Mouse (Mus musculus): Measurements from ENCODE around the gene Rap1b. TPM values are rescaled to one million over a fixed set of nuclear protein-coding genes. Genes with fewer than 3 reads are reported as not detected.
A peak's percentile ranks its signal among the peaks of the same experiment; 100 is the strongest.

The Rap1b gene
- polyA plus RNA-seq, 1 experiment, result 38.2 TPM

DNA sequence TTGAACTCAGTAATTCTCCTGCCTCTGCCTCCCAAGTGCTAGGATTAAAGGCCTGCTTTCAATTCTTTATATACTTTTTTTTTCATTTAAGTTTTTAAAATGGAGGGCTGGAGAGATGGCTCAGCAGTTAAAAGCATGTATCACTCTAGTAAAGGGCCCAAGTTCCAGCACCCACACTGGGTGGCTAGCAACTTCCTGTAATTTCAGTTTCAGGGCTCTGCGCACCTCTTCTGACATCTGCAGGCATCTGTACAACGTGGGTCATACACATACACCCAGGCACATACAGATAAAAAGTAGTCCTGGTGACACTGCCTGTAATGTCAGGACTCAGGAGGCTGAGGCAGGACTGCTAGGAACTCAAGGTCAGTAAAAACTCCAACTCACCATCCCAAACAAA, 9.5 kb downstream of the Rap1b start:
- Histone ChIP-seq H3K36me3 (ENCODE audit: control insufficient read depth, insufficient read depth, low read length) (no peaks in the 10 kb centered on the region), H3K4me1 (ENCODE audit: control insufficient read depth, insufficient read depth, low read length) (peaks cover 18% of the 10 kb centered on the region; the same call in 1 of the 2 replicates), H3K27ac (ENCODE audit: insufficient read depth, low read depth, low read length) (no peak overlapping the region), H3K4me3 (ENCODE audit: insufficient read depth, low read depth, low read length) (no peak overlapping the region), H3K27me3 (replicated peaks; ENCODE audit: control insufficient read depth, insufficient read depth, low read length) (no peaks in the 10 kb centered on the region)
- WGBS, result 61% methylated on average over 2 of the region's 2 CpGs
- TF ChIP-seq CTCF (conservative IDR thresholded peaks at IDR 0.05; ENCODE audit: insufficient read depth, insufficient read length, low read depth, low read length) (no peak), POLR2A (IDR thresholded peaks at IDR 0.05; ENCODE audit: low read depth, low read length) (no peak)
- no peak for DNase-seq

- WGBS, result 37% methylated on average over 5 of the region's 5 CpGs
- Histone ChIP-seq H3K4me1 (ENCODE audit: control insufficient read depth, insufficient read depth, low read length) (peaks cover 22% of the 10 kb centered on the region; the same call in 1 of the 2 replicates), H3K4me3 (ENCODE audit: insufficient read depth, low read depth, low read length) (no peak overlapping the region), H3K27me3 (replicated peaks; ENCODE audit: control insufficient read depth, insufficient read depth, low read length) (no peaks in the 10 kb centered on the region), H3K36me3 (ENCODE audit: control insufficient read depth, insufficient read depth, low read length) (no peaks in the 10 kb centered on the region), H3K27ac (ENCODE audit: insufficient read depth, low read depth, low read length) (no peak overlapping the region)
- TF ChIP-seq CTCF (conservative IDR thresholded peaks at IDR 0.05; ENCODE audit: insufficient read depth, insufficient read length, low read depth, low read length) (no peak), POLR2A (IDR thresholded peaks at IDR 0.05; ENCODE audit: low read depth, low read length) (no peak)
- DNase-seq, result no peak
Measured at GRCm38 (mm10) chr10:117835453-117835852, 10.4 kb downstream of the Rap1b start.

DNA sequence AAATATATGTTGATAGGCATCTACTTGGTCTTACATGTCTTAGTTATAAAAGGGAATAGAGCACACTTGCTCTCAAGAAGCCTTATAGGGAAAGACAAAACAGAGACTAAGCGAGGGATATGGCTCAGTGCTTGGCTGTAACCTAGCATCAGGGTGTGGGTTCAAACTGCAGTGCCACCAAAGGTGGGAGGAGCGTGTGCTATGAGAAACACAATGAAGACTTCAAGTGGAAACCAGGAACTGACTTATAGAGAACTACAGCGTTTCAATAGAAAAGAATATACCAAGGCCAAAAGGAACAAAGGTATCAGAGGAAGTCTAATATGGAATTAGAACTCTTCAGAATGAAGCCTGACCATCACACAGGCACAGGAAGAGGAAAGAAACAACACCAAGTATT, 15.0 kb downstream of the Rap1b start:
- no peak overlapping the region for H3K27ac ChIP-seq (ENCODE audit: insufficient read depth, low read depth, low read length)
- H3K4me1 ChIP-seq (ENCODE audit: control insufficient read depth, insufficient read depth, low read length), result peaks cover 34% of the 10 kb centered on the region
- no peaks in the 10 kb centered on the region for H3K36me3 ChIP-seq (ENCODE audit: control insufficient read depth, insufficient read depth, low read length)
- TF ChIP-seq POLR2A (IDR thresholded peaks at IDR 0.05; ENCODE audit: low read depth, low read length), result no peak
- TF ChIP-seq CTCF (conservative IDR thresholded peaks at IDR 0.05; ENCODE audit: insufficient read depth, insufficient read length, low read depth, low read length), result no peak
- 80% methylated on average over 3 of the region's 3 CpGs for WGBS
- no peak overlapping the region for H3K4me3 ChIP-seq (ENCODE audit: insufficient read depth, low read depth, low read length)
- no peaks in the 10 kb centered on the region for H3K27me3 ChIP-seq (replicated peaks; ENCODE audit: control insufficient read depth, insufficient read depth, low read length)
- no peak for DNase-seq

DNA sequence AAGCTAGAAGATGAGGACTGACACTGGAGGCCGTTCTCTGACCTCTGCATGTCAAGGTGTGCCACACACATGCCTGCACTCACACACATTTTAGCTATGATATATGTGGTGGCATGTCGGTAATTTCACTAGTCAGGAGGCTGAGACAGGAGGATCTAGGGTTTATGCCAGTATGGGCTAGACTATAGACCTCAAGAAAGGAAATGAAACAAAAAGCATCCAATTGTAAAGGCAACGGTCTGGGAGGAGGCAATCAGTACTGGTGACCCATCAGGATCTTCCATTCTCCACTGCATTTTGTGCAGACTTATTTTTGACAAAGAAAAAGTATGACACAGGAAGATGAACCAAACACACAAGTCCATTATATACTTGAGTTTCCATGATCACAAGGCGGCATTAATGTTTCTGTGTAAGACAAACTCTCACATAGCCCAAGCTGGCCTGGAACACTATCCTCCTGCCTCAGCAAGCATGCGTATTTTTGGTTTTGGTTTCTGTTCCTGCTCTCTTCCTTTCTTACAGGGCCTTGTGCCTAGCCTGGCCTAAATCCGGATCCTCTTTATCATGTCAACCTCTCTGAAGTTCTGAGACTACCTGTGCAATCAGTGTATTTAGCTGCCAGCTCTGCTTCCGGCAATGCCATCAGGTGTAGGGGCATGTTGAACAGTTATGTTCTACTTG, 16.2 kb downstream of the Rap1b start:
- TF ChIP-seq POLR2A (IDR thresholded peaks at IDR 0.05; ENCODE audit: low read depth, low read length), result no peak
- no peak for TF ChIP-seq CTCF (conservative IDR thresholded peaks at IDR 0.05; ENCODE audit: insufficient read depth, insufficient read length, low read depth, low read length)
- 74% methylated on average over 7 of the region's 7 CpGs for WGBS
- H3K4me1 ChIP-seq (ENCODE audit: control insufficient read depth, insufficient read depth, low read length), result peaks cover 41% of the 10 kb centered on the region
- peak; percentile 13 for DNase-seq
- H3K27ac ChIP-seq (ENCODE audit: insufficient read depth, low read depth, low read length), result peak overlapping the region; percentile 1; the same call in 1 of the 2 replicates
- no peak overlapping the region for H3K4me3 ChIP-seq (ENCODE audit: insufficient read depth, low read depth, low read length)
- H3K27me3 ChIP-seq (replicated peaks; ENCODE audit: control insufficient read depth, insufficient read depth, low read length), result no peaks in the 10 kb centered on the region
- H3K36me3 ChIP-seq (ENCODE audit: control insufficient read depth, insufficient read depth, low read length), result no peaks in the 10 kb centered on the region

DNA sequence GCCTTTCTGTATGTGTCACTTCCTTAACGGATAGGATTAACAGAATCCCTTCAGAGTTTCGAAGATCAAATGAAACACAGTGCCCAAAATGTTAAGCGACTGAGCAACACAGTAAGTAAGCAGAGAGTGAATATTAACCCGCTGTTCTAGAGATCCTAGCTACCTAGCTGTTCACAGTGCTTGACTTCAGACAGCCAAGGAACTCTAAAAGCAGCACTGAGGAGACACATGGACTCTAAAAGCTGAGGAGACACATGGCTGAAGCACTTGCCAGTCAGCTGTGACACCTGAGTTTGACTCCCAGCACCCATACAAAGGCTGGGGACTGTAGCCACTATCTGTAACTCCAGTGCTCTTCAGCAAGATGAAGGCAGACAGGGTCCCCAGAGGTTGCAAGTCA, 16.8 kb downstream of the Rap1b start:
- WGBS, result 26% methylated on average over 4 of the region's 4 CpGs
- no peak overlapping the region for H3K4me3 ChIP-seq (ENCODE audit: insufficient read depth, low read depth, low read length)
- TF ChIP-seq CTCF (conservative IDR thresholded peaks at IDR 0.05; ENCODE audit: insufficient read depth, insufficient read length, low read depth, low read length), result no peak
- no peak for TF ChIP-seq POLR2A (IDR thresholded peaks at IDR 0.05; ENCODE audit: low read depth, low read length)
- H3K4me1 ChIP-seq (ENCODE audit: control insufficient read depth, insufficient read depth, low read length), result peaks cover 43% of the 10 kb centered on the region
- H3K27me3 ChIP-seq (replicated peaks; ENCODE audit: control insufficient read depth, insufficient read depth, low read length), result no peaks in the 10 kb centered on the region
- H3K36me3 ChIP-seq (ENCODE audit: control insufficient read depth, insufficient read depth, low read length), result no peaks in the 10 kb centered on the region
- peak overlapping the region; percentile 1; the same call in 1 of the 2 replicates for H3K27ac ChIP-seq (ENCODE audit: insufficient read depth, low read depth, low read length)
- peak; percentile 54 for DNase-seq

GRCm38 (mm10) chr10:117828536-117828935, 17.3 kb downstream of the Rap1b start:
- WGBS, result 19% methylated on average over 4 of the region's 4 CpGs
- no peak overlapping the region for H3K4me3 ChIP-seq (ENCODE audit: insufficient read depth, low read depth, low read length)
- no peaks in the 10 kb centered on the region for H3K27me3 ChIP-seq (replicated peaks; ENCODE audit: control insufficient read depth, insufficient read depth, low read length)
- H3K36me3 ChIP-seq (ENCODE audit: control insufficient read depth, insufficient read depth, low read length), result no peaks in the 10 kb centered on the region; the same call in none of the 2 replicates
- peak; percentile 23 for DNase-seq
- TF ChIP-seq POLR2A (IDR thresholded peaks at IDR 0.05; ENCODE audit: low read depth, low read length) (no peak), CTCF (conservative IDR thresholded peaks at IDR 0.05; ENCODE audit: insufficient read depth, insufficient read length, low read depth, low read length) (no peak)
- peaks cover 42% of the 10 kb centered on the region for H3K4me1 ChIP-seq (ENCODE audit: control insufficient read depth, insufficient read depth, low read length)
- peak overlapping the region; percentile 73 for H3K27ac ChIP-seq (ENCODE audit: insufficient read depth, low read depth, low read length)

DNA sequence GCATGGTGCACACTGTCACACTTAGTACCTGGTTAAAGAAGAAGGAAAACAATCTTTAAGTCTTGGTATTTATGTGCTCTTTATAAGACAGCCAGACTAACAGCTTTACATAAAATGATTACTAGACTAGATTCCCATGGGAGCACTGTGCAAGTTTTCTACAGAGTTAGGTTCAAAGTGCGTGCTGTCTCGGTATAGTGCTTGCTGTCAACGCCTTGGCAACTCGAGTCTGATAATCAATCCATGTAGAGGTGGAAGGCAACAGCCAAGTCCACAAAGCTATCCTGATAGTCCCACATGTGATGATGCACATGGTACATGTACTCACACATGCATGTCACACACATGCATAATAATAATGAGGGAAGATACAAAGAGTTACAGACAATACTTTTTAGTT, 21.2 kb downstream of the Rap1b start:
- DNase-seq, result peak; percentile 24
- WGBS, result 42% methylated on average over 4 of the region's 4 CpGs

More for the DNA sequence above, 21.2 kb downstream of the Rap1b start:
- no peak overlapping the region for H3K4me3 ChIP-seq (ENCODE audit: insufficient read depth, low read depth, low read length)
- peaks cover 33% of the 10 kb centered on the region for H3K4me1 ChIP-seq (ENCODE audit: control insufficient read depth, insufficient read depth, low read length)
- no peak overlapping the region for H3K27ac ChIP-seq (ENCODE audit: insufficient read depth, low read depth, low read length)
- no peak for TF ChIP-seq POLR2A (IDR thresholded peaks at IDR 0.05; ENCODE audit: low read depth, low read length)
- no peak for TF ChIP-seq CTCF (conservative IDR thresholded peaks at IDR 0.05; ENCODE audit: insufficient read depth, insufficient read length, low read depth, low read length)
- H3K27me3 ChIP-seq (replicated peaks; ENCODE audit: control insufficient read depth, insufficient read depth, low read length), result no peaks in the 10 kb centered on the region
- H3K36me3 ChIP-seq (ENCODE audit: control insufficient read depth, insufficient read depth, low read length), result peaks cover 5% of the 10 kb centered on the region

Measured in kidney, adult 2 months (tissue).